Mouse (Mus musculus) liver, embryonic 16.5 days (tissue): ENCODE measurements around the gene Gnb4. TPM values are rescaled to one million over a fixed set of nuclear protein-coding genes. Genes with fewer than 3 reads are reported as not detected.
A peak's percentile ranks its signal among the peaks of the same experiment; 100 is the strongest.

Experiments used
- ATAC-seq: fragments of 200-750 bp; cut with Nextera tagmentation; 2 replicates; pipeline ENCODE4 v1.8.0; 2017; ENCODE audit warnings: low read depth, mild to moderate bottlenecking, moderate number of reproducible peaks, moderate library complexity
- H3K27ac ChIP-seq: fragments of 300-500 bp; sonication (generic); 2 replicates; pipeline ENCODE4 v1.5.1; 2014; ENCODE audit warnings: mild to moderate bottlenecking, low read length
- H3K27me3 ChIP-seq: fragments of 300-500 bp; sonication (generic); 2 replicates; pipeline ENCODE4 v1.6.1; 2014; ENCODE audit warnings: low read depth, low read length, mixed read lengths; ENCODE audit not compliant: control insufficient read depth, insufficient read depth
- H3K36me3 ChIP-seq: fragments of 300-500 bp; sonication (generic); 2 replicates; pipeline ENCODE4 v1.6.1; 2014; ENCODE audit warnings: mild to moderate bottlenecking; ENCODE audit not compliant: control insufficient read depth, insufficient read depth
- H3K4me1 ChIP-seq: fragments of 300-500 bp; sonication (generic); 2 replicates; pipeline ENCODE4 v1.6.1; 2014; ENCODE audit warnings: low read depth, low read length, mixed read lengths; ENCODE audit not compliant: control insufficient read depth
- H3K4me2 ChIP-seq: fragments of 300-500 bp; sonication (generic); 2 replicates; pipeline ENCODE4 v1.6.1; 2014; ENCODE audit warnings: low read depth, low read length, mixed read lengths
- H3K4me3 ChIP-seq: fragments of 300-500 bp; sonication (generic); 2 replicates; pipeline ENCODE4 v1.5.1; 2014; ENCODE audit warnings: low read depth, mild to moderate bottlenecking, low read length
- H3K9ac ChIP-seq: fragments of 300-500 bp; sonication (generic); 2 replicates; pipeline ENCODE4 v1.6.1; 2014; ENCODE audit warnings: low read depth, low read length
- H3K9me3 ChIP-seq: fragments of 300-500 bp; sonication (generic); replicated peaks from 2 replicates; pipeline ENCODE4 v1.6.1; 2016; ENCODE audit warnings: low read length; ENCODE audit not compliant: control insufficient read depth
- WGBS: fragments of 180-500 bp; shearing (Covaris S2); extraction: QIAGEN DNeasy Blood & Tissue Kit; methylation state at CpG from one replicate; pipeline ENCODE4 v1.1.7; 2014; ENCODE audit not compliant: insufficient replicate concordance; 5-methylcytosine and 5-hydroxymethylcytosine counted together
- polyA plus RNA-seq: library from polyadenylated mRNA; unstranded; fragments of >200 nt; fragmentation: Nextera tagmentation; extraction: Ambion mirVana; gene quantifications from 2 replicates; pipeline ENCODE4 v1.2.1, GENCODE M21; 2015

Gene Gnb4
- polyA plus RNA-seq = 6.0 and 8.4 TPM in 2 replicates

DNA sequence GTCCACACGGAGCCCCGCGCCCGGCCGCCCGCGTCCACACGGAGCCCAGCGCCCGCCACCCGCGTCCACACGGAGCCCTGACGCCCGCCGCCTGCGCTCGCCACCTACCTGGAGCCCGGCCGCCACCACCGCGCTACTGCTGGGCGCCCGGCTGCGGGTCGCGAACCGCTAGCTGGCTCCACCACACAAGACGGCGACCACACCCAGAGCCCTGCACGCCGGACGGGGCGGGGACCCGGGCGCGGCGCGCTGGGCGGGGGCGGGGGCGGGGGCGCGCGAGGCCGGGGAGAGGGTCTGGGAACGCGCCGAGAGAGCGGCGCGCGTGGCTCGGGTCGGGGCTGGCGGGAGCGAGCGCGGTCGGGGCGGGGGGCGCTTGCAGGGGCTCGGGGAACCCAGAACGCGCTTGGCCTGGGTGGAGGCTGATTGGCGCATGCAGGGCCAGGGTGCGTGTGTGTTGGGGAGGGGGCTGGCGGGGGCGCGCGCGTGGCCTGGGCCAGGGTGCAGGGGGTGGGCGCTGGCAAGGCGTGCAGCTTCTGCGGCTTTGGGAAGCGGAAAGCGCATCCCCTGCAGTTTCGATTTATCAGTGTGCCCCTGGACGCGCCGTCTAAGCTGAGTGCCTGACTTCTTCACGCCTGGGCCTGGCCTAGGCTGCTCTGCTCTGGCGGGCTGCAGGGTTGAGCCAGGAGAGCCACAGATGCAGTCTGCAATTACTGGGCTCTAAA, at the start of gene Gnb4:
TSS of gene Gnb4 (minus strand) at position 255 of the 722 bp plus-strand sequence.
- Histone ChIP-seq H3K9me3 (no peaks in the 10 kb centered on the region), H3K4me2 (peak within 1 kb of the TSS; percentile 77), H3K4me1 (no peaks in the 10 kb centered on the region; the same call in 1 of the 2 replicates), H3K9ac (peak within 1 kb of the TSS; percentile 50), H3K36me3 (no peaks in the 10 kb centered on the region), H3K27me3 (peaks cover 5% of the 10 kb centered on the region), H3K27ac (peak within 1 kb of the TSS; percentile 14), H3K4me3 (peak within 1 kb of the TSS; percentile 66)
- ATAC-seq = peak; percentile 86
- WGBS = 1% methylated on average over 29 of the region's 83 CpGs

GRCm38 (mm10) chr3:32661556-32661930, 45.2 kb upstream of the Gnb4 start:
- WGBS = 80% methylated on average over 3 of the region's 3 CpGs
- no peak for ATAC-seq
- Histone ChIP-seq H3K36me3 (no peaks in the 10 kb centered on the region), H3K9me3 (no peaks in the 10 kb centered on the region), H3K4me2 (no peak overlapping the region), H3K4me3 (no peak overlapping the region), H3K27ac (no peak overlapping the region), H3K4me1 (no peaks in the 10 kb centered on the region; the same call in 1 of the 2 replicates), H3K9ac (no peak overlapping the region), H3K27me3 (no peaks in the 10 kb centered on the region)

DNA sequence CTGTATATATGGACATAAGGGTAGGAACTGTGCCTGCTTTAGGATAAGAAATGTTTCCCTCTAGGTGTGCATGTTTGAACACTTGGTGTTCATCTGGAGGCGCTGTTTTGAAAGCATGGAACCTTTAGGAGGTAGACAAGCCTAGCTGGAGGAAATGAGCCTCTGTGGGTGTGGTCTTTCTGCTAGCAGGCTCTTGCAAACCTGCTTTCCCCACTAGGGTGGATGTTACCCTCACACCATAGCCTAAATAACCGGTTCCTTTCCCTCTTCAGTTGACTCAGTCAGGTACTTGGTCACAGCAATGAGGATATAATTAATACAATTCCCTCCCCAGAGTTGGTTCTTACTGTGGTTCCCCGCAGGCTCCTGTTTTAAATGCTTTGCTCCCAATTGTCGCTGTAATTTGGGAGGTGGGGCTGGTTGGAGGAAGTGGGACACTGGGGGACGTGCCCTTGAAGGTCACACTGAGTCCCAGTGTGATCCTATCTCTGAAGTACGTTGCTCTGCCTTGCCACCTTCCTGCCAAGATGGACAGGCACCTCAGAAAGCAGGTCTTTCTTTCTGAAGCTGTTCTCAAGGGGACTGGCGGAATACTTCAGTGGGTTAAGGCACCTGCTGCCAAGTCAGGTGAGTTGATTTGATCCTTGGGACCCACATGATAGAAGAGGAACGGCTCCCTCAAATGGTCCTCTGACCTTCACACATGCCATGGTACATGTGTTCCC, 44.6 kb upstream of the Gnb4 start:
- Histone ChIP-seq H3K4me3 (no peak overlapping the region), H3K9me3 (no peaks in the 10 kb centered on the region), H3K27ac (no peak overlapping the region), H3K4me1 (no peaks in the 10 kb centered on the region; the same call in 1 of the 2 replicates), H3K36me3 (no peaks in the 10 kb centered on the region), H3K27me3 (no peaks in the 10 kb centered on the region), H3K9ac (no peak overlapping the region), H3K4me2 (no peak overlapping the region)
- WGBS = 44% methylated on average over 8 of the region's 8 CpGs
- no peak for ATAC-seq

DNA sequence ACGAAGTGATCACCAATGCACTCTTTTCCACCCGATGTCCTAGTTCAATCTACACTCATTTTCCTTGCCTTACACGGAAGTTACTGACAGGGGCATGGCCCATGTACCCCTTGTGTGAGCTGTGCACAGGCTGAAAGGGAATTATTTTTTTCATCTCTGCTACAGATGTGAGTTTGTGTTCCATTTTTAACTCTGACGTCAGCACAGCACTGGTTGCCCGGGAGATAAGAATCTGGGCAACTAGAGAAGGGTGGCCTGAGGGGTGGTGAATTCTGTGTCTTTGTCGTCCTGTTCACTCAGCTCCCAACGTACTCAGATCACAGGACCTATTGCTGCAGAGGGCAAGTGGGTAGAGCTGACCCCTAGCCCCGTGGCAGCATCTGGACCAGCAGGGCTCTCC, 43.9 kb upstream of the Gnb4 start:
- Histone ChIP-seq H3K9ac (no peak overlapping the region), H3K36me3 (no peaks in the 10 kb centered on the region), H3K27me3 (no peaks in the 10 kb centered on the region), H3K27ac (no peak overlapping the region), H3K9me3 (no peaks in the 10 kb centered on the region), H3K4me3 (no peak overlapping the region), H3K4me2 (no peak overlapping the region), H3K4me1 (no peaks in the 10 kb centered on the region; the same call in 1 of the 2 replicates)
- ATAC-seq = no peak
- WGBS = 39% methylated on average over 8 of the region's 8 CpGs

DNA sequence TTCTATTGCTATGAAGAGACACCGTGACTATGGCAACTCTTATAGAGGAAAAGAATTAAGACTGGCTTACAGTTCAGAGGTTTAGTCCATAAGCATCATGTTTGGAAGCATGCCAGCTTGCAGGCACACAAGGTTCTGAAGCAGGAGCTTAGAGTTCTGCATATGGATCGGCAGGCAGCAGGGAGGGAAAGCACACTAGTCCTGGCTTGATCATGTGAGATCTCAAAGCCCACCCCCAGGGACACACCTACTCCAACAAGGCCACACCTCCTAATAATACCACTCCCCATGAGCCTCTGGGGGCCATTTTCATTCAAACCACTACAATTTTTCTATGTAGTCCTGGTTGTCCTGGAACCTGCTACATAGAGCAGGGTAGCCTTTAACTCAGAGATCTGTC, 43.1 kb upstream of the Gnb4 start:
- no peaks in the 10 kb centered on the region for H3K36me3 ChIP-seq
- H3K27ac ChIP-seq = no peak overlapping the region
- H3K27me3 ChIP-seq = no peaks in the 10 kb centered on the region
- no peak for ATAC-seq
- H3K4me1 ChIP-seq = no peaks in the 10 kb centered on the region; the same call in 1 of the 2 replicates
- no peak overlapping the region for H3K4me3 ChIP-seq
- H3K4me2 ChIP-seq = no peak overlapping the region
- no peaks in the 10 kb centered on the region for H3K9me3 ChIP-seq
- 72% methylated on average over 2 of the region's 2 CpGs for WGBS
- no peak overlapping the region for H3K9ac ChIP-seq

GRCm38 (mm10) chr3:32658821-32659220, 42.4 kb upstream of the Gnb4 start:
- H3K4me3 ChIP-seq = peak overlapping the region; percentile 31
- ATAC-seq = no peak; the same call in 1 of the 2 replicates
- WGBS = 26% methylated on average over 16 of the region's 16 CpGs

DNA sequence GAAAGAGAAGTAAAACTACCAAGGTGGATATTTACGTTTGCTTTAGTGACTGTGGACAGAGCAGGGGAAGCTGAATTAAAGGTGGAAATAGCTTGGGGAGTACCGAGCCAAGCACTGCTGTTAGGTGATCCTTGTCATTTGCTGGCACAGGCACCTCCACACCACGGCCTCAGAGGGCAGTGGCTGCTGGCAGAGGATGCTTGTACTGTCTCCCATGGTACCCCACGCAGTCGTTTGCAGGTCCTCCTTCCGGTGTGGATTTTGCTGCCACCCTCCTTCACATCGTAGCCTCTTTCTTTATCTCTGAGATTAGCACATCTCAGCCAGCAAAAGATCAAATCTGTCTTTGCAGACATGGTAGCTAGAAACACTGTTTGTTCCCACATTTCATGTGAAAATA, 42.0 kb upstream of the Gnb4 start:
- no peak for ATAC-seq
- Histone ChIP-seq H3K27ac (no peak overlapping the region), H3K36me3 (no peaks in the 10 kb centered on the region), H3K4me1 (no peaks in the 10 kb centered on the region; the same call in 1 of the 2 replicates), H3K9ac (no peak overlapping the region), H3K27me3 (no peaks in the 10 kb centered on the region), H3K4me3 (peak overlapping the region; percentile 31; the same call in 1 of the 2 replicates), H3K9me3 (no peaks in the 10 kb centered on the region), H3K4me2 (peak overlapping the region; percentile 39)
- WGBS = 36% methylated on average over 7 of the region's 7 CpGs

More at GRCm38 (mm10) chr3:32658821-32659220, 42.4 kb upstream of the Gnb4 start:
- Histone ChIP-seq H3K36me3 (no peaks in the 10 kb centered on the region), H3K4me1 (no peaks in the 10 kb centered on the region; the same call in 1 of the 2 replicates), H3K27me3 (no peaks in the 10 kb centered on the region), H3K9me3 (no peaks in the 10 kb centered on the region), H3K9ac (no peak overlapping the region), H3K27ac (no peak overlapping the region), H3K4me2 (peak overlapping the region; percentile 39)

GRCm38 (mm10) chr3:32656398-32656994, 40.1 kb upstream of the Gnb4 start:
- H3K9me3 ChIP-seq = no peaks in the 10 kb centered on the region
- no peaks in the 10 kb centered on the region for H3K36me3 ChIP-seq
- H3K4me1 ChIP-seq = no peaks in the 10 kb centered on the region; the same call in 1 of the 2 replicates
- H3K27ac ChIP-seq = no peak overlapping the region
- no peak overlapping the region for H3K4me2 ChIP-seq
- WGBS = 16% methylated on average over 10 of the region's 10 CpGs
- H3K27me3 ChIP-seq = no peaks in the 10 kb centered on the region
- no peak overlapping the region for H3K4me3 ChIP-seq
- no peak overlapping the region for H3K9ac ChIP-seq
- ATAC-seq = no peak
